Mouse (Mus musculus): ENCODE measurements around the gene Cks2. TPM values are rescaled to one million over a fixed set of nuclear protein-coding genes. Genes with fewer than 3 reads are reported as not detected.
A peak's percentile ranks its signal among the peaks of the same experiment; 100 is the strongest.

Cks2 gene
- polyA plus RNA-seq, 1 experiment from 2014 or later: 34.2 TPM

GRCm38 (mm10) chr13:51645872-51646271 lies 840 bp downstream of the Cks2 start:
- DNase-seq (ENCODE audit: low spot score): peak; percentile 70
- H3K4me2 ChIP-seq (replicated peaks; ENCODE audit: low read depth, low read length): peak overlapping the region; percentile 93
- no peaks in the 10 kb centered on the region for H3K27me3 ChIP-seq (replicated peaks; ENCODE audit: insufficient read depth, low read length)
- no peak for ATAC-seq
- H3K9ac ChIP-seq (replicated peaks; ENCODE audit: low read depth): peak overlapping the region; percentile 53
- TF ChIP-seq EP300 (IDR thresholded peaks at IDR 0.05): no peak
- TF ChIP-seq CTCF (IDR thresholded peaks at IDR 0.05): no peak
- 0 out of 2 replicates have a peak overlapping the region, but pooled peaks have one; percentile 16 for H3K27ac ChIP-seq (ENCODE audit: low read length)
- H3K4me1 ChIP-seq (ENCODE audit: insufficient read depth, low read depth, low read length): no peaks in the 10 kb centered on the region
- H3K4me3 ChIP-seq (ENCODE audit: low read depth, low read length): peak overlapping the region; percentile 76
- H3K36me3 ChIP-seq (ENCODE audit: insufficient read depth, low read length): no peaks in the 10 kb centered on the region
- under 1% methylated on average over 7 of the region's 7 CpGs for WGBS
- H3K9me3 ChIP-seq (ENCODE audit: low read length): no peaks in the 10 kb centered on the region

- no peaks in the 10 kb centered on the region for H3K27me3 ChIP-seq (replicated peaks; ENCODE audit: insufficient read depth, low read length)
- no peaks in the 10 kb centered on the region for H3K9me3 ChIP-seq (ENCODE audit: low read length)
- no peak for DNase-seq (ENCODE audit: low spot score)
- no peaks in the 10 kb centered on the region for H3K4me1 ChIP-seq (ENCODE audit: insufficient read depth, low read depth, low read length)
- no peak for ATAC-seq
- no peak for TF ChIP-seq EP300 (IDR thresholded peaks at IDR 0.05)
- TF ChIP-seq CTCF (IDR thresholded peaks at IDR 0.05): no peak
- no peak overlapping the region; the same call in 1 of the 2 replicates for H3K9ac ChIP-seq (replicated peaks; ENCODE audit: low read depth)
- 13% methylated on average over 3 of the region's 3 CpGs for WGBS
- H3K4me3 ChIP-seq (ENCODE audit: low read depth, low read length): peak overlapping the region; percentile 76
- H3K4me2 ChIP-seq (replicated peaks; ENCODE audit: low read depth, low read length): peak overlapping the region; percentile 93
- H3K27ac ChIP-seq (ENCODE audit: low read length): no peak overlapping the region
- H3K36me3 ChIP-seq (ENCODE audit: insufficient read depth, low read length): no peaks in the 10 kb centered on the region
These were observed 1.5 kb downstream of the Cks2 start for GRCm38 (mm10) chr13:51646362-51647027.

- H3K27ac ChIP-seq (ENCODE audit: low read length): no peak overlapping the region
- no peak overlapping the region for H3K4me3 ChIP-seq (ENCODE audit: low read depth, low read length)
- TF ChIP-seq EP300 (IDR thresholded peaks at IDR 0.05): no peak
- WGBS: 74% methylated on average over 3 of the region's 3 CpGs
- no peaks in the 10 kb centered on the region for H3K27me3 ChIP-seq (replicated peaks; ENCODE audit: insufficient read depth, low read length)
- DNase-seq (ENCODE audit: low spot score): no peak
- no peak overlapping the region for H3K9ac ChIP-seq (replicated peaks; ENCODE audit: low read depth)
- H3K4me1 ChIP-seq (ENCODE audit: insufficient read depth, low read depth, low read length): no peaks in the 10 kb centered on the region
- H3K9me3 ChIP-seq (ENCODE audit: low read length): no peaks in the 10 kb centered on the region
- H3K36me3 ChIP-seq (ENCODE audit: insufficient read depth, low read length): no peaks in the 10 kb centered on the region
- H3K4me2 ChIP-seq (replicated peaks; ENCODE audit: low read depth, low read length): no peak overlapping the region
- no peak for ATAC-seq
These were observed 2.7 kb downstream of the Cks2 start for GRCm38 (mm10) chr13:51647770-51648169.

- ATAC-seq (no peak), DNase-seq (ENCODE audit: low spot score) (no peak)
- Histone ChIP-seq H3K27ac (ENCODE audit: low read length) (no peak overlapping the region), H3K36me3 (ENCODE audit: insufficient read depth, low read length) (no peaks in the 10 kb centered on the region), H3K27me3 (replicated peaks; ENCODE audit: insufficient read depth, low read length) (no peaks in the 10 kb centered on the region), H3K9me3 (ENCODE audit: low read length) (no peaks in the 10 kb centered on the region), H3K4me1 (ENCODE audit: insufficient read depth, low read depth, low read length) (no peaks in the 10 kb centered on the region), H3K4me3 (ENCODE audit: low read depth, low read length) (no peak overlapping the region), H3K4me2 (replicated peaks; ENCODE audit: low read depth, low read length) (no peak overlapping the region), H3K9ac (replicated peaks; ENCODE audit: low read depth) (no peak overlapping the region)
- WGBS: 82% methylated on average over 4 of the region's 4 CpGs
- TF ChIP-seq EP300 (IDR thresholded peaks at IDR 0.05) (no peak), CTCF (IDR thresholded peaks at IDR 0.05) (no peak)
These were observed 3.2 kb downstream of the Cks2 start for GRCm38 (mm10) chr13:51648237-51648636.

- Histone ChIP-seq H3K27ac (ENCODE audit: low read length) (no peak overlapping the region), H3K4me3 (ENCODE audit: low read depth, low read length) (no peak overlapping the region), H3K4me2 (replicated peaks; ENCODE audit: low read depth, low read length) (no peak overlapping the region), H3K9me3 (ENCODE audit: low read length) (no peaks in the 10 kb centered on the region), H3K9ac (replicated peaks; ENCODE audit: low read depth) (no peak overlapping the region), H3K36me3 (ENCODE audit: insufficient read depth, low read length) (no peaks in the 10 kb centered on the region), H3K4me1 (ENCODE audit: insufficient read depth, low read depth, low read length) (no peaks in the 10 kb centered on the region), H3K27me3 (replicated peaks; ENCODE audit: insufficient read depth, low read length) (no peaks in the 10 kb centered on the region)
- 31% methylated on average over 1 of the region's 1 CpGs for WGBS
- DNase-seq (ENCODE audit: low spot score) (no peak), ATAC-seq (no peak)
- no peak for TF ChIP-seq EP300 (IDR thresholded peaks at IDR 0.05)
- no peak for TF ChIP-seq CTCF (IDR thresholded peaks at IDR 0.05)
These were observed 4.7 kb downstream of the Cks2 start for GRCm38 (mm10) chr13:51649740-51650139.

GRCm38 (mm10) chr13:51651408-51652064 lies 6.5 kb downstream of the Cks2 start, which contains the start of gene Secisbp2:
Secisbp2 (plus strand) TSS chr13:51651697.
- no peaks in the 10 kb centered on the region for H3K27me3 ChIP-seq (replicated peaks; ENCODE audit: insufficient read depth, low read length)
- H3K36me3 ChIP-seq (ENCODE audit: insufficient read depth, low read length): peaks cover 14% of the 10 kb centered on the region; the same call in 1 of the 2 replicates
- peak within 1 kb of the TSS; percentile 82 for H3K27ac ChIP-seq (ENCODE audit: low read length)
- H3K4me3 ChIP-seq (ENCODE audit: low read depth, low read length): peak within 1 kb of the TSS; percentile 66
- H3K4me1 ChIP-seq (ENCODE audit: insufficient read depth, low read depth, low read length): no peaks in the 10 kb centered on the region
- 1% methylated on average over 66 of the region's 69 CpGs for WGBS
- ATAC-seq (peak; percentile 98), DNase-seq (ENCODE audit: low spot score) (peak; percentile 96)
- TF ChIP-seq EP300 (IDR thresholded peaks at IDR 0.05) (no peak; the same call in 1 of the 2 replicates), CTCF (IDR thresholded peaks at IDR 0.05) (peak; percentile 94)
- peak within 1 kb of the TSS; percentile 81 for H3K4me2 ChIP-seq (replicated peaks; ENCODE audit: low read depth, low read length)
- H3K9me3 ChIP-seq (ENCODE audit: low read length): no peaks in the 10 kb centered on the region
- peak within 1 kb of the TSS; percentile 51 for H3K9ac ChIP-seq (replicated peaks; ENCODE audit: low read depth)
